Mouse (Mus musculus) mature B cell (primary cell): ENCODE results near the gene Shisa8.
"Not testable (repeated sequence)": the region's sequence is repeated elsewhere in the genome, so short reads cannot be mapped to it uniquely, and the experiment has no call there.

Experiments used
- in situ Hi-C: fragments of 300-500 bp; cut with MboI; formaldehyde crosslinking; loops from 2 replicates; pipeline ENCODE4 v1.14.3; 2019

The Shisa8 gene

DNA sequence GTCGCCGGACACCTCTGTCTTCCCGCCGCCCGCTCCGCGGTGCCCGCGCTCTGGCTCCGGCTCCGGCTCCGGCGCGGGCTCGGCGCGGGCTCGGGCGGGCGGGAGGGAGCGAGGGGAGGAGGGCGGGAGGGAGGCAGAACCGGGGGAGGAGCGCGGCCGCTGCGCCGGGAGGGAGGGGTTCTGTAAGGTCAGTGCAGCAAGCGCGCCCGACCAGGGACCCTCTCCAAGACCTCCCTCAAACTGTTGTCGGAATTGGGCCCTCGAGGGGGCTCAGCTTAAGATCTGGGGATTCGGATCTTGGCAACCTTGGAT is at the start of gene Shisa8:
Gene Shisa8, minus strand, starts transcription at position 64 of the 312 bp plus-strand sequence.
- in situ Hi-C loops: no loop called here

DNA sequence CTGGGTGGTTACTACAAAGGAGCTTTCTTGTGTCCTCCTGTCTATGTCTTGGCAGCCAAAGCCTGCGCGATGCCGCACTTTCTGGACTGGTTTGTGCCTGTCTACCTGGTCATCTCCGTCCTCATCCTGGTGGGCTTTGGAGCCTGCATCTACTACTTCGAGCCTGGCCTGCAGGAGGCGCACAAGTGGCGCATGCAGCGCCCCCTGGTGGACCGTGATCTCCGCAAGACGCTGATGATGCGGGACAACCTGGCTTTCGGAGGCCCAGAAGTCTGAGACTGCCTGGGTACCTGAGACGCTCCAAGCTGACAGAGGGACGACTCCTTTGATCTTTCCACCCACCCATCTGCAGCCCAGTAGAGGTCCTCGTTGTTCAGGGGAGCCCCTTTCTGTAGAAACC is 46.9 kb upstream of the Shisa8 start:
- in situ Hi-C loops: no loop called here

DNA sequence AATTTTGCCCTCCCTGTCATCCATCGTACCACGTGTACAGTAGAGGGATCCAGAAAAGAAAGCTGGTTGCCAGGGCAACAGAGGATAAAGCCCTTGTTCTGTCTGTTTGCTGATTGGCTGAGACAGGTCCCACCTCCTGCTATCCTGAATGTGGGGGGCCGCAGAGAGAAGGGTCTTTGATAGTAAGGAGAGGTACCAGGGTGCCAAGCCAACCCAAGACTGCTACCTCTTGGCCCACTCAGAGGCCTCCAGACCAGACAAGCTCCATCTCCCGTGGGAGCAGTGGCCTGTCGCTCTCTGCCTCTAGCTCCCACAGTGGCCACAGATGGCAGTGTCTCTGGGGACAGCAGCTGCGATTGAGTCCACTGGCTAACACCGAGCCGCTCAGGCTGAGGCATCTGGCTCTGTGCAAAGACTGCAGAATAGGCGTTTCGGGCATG is 43.3 kb upstream of the Shisa8 start:
- in situ Hi-C loops: no loop called here

DNA sequence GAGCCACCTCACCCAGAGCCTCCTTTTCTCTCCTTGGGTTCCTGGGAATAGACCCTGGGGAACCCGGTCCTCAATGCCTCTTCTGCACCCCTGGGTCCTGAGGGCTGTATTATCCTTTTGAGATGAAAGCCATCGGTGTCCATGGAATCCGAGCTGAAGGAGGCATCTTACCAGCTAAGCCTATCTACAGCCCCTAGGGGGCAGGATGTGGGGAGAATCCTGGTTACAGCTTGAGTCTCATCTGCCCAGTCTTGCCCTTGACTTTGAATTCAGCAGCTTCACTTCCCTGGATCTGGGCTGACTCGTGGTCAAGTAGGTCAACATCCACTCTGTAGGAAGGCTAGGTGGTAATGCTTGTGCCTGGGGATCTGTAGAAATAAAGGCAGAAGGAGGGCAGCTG is 42.6 kb upstream of the Shisa8 start:
- in situ Hi-C loops: no loop called here

DNA sequence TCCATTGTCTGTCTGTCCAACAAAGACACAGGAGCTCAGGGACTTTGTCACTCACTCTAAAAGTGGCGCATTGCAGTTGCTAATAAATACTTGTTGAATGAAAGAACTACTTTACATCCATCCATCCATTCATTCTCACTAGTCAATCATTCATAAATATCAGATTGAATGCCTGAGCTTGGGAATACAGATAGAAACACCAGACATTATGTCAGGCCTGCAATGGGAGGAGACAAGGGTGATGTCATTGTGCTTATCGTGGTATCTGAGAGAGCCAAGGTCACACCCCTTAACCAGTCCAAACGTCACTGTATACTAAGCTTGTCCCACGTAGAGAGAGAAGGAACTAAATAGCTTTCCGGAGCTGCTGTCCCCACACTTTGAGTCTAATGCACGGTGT is 39.5 kb upstream of the Shisa8 start, which contains the start of gene 1500009C09Rik:
Gene 1500009C09Rik, plus strand, starts transcription at position 301 of the 400 bp plus-strand sequence.
- in situ Hi-C loops: no loop called here

GRCm38 (mm10) chr15:82251579-82251978 is 39.0 kb upstream of the Shisa8 start:
- in situ Hi-C loops: no loop called here

DNA sequence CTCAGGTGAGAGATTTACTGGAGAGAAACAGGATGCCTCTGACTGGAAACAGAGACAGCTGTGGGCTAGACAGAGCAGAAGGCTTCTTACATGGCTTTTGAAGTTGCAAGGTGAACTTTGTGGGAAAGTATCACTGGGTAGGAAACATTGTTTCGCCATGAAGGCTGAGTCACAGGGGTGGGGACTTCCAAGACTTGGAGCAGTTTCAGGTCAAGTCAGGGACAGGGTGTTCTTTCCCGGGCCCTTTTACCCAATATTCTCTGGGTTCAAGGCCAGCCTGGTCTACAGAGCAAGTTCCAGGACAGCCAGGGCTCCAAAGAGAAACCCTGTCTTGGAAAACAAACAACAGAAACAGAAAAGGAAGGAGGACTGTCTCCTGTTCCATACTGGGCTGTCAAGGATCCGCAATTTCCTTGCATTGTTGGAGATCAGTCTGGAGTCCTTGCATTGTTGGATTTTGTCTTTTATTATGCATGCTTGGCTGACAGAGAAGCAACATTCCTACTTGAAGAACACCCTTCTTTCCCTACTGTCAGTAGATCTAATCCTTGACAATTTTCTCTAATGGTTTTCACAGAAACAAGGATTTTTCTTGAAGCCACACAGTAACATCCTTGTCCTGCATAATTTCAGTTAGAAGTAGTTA is 34.6 kb upstream of the Shisa8 start:
- in situ Hi-C loops: no loop called here

DNA sequence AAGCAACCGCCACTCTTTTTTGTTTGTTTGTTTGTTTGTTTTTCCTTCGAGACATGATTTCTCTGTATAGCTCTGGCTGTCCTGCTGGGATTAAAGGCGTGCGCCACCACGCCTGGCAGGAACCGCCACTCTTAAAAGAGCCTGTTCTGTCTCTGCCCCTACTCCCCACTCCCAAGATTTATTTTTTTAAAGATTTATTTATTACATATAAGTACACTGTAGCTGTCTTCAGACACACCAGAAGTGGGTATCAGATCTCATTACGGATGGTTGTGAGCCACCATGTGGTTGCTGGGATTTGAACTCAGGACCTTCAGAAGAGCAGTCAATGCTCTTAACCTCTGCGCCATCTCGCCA is 32.2 kb upstream of the Shisa8 start:
- in situ Hi-C loops: not testable (repeated sequence)

DNA sequence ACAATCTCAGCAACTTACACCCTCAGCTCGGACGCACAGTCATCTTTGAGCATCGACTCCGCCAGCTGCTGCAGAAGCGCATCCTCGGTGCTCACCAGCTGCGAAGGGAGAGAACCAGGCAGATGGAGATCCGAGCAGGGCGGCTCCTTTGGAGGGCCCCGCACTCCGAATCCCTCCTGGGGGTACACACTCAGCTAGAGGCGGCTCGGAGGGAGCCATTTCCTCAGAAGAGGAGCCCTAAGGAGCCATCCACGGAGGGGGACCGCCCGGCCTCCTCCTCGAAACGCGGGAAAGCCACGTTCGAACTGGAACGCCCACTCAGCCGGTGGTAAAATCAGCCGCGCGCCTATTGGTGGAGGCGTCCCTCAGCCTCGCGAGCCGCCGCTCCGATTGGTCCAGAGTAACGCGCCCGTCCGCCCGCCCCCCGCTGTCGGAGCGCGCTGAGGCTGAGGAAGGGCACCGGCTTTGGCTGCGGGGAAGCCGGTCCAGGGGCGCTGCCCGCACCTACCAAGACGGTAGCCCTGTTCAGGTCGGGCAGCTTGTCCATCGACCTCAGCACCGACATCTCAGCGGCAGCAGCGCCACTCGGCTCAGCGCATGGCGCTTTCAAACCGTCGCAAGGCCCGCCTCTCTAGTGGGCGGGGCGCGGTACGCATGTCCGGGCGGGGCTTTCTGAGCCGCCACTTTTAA is 31.6 kb upstream of the Shisa8 start, which contains the start of gene Cenpm:
Gene Cenpm, minus strand, starts transcription at position 634 of the 690 bp plus-strand sequence.
- in situ Hi-C loops: no loop called here

DNA sequence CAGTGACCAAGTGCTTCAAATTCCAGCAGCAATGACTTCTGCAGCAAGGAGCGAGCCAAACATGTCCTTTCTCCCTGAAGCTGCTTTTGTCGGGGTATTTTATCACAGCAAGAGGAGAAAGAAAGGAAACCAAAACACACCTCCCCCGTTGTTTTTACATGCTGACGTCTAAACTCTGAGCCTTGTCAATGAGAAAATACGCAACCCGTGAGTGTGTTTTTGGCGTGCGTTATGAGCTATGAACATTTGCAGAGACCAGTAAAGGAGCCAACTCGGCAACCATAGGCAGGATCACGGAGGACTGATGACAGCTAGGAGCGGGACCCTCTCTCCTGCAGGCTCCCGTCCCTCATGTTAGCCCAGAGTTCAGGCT is 31.1 kb upstream of the Shisa8 start:
- in situ Hi-C loops: no loop called here

GRCm38 (mm10) chr15:82243311-82243710 is 30.7 kb upstream of the Shisa8 start:
- in situ Hi-C loops: no loop called here

GRCm38 (mm10) chr15:82236565-82236964 is 23.9 kb upstream of the Shisa8 start:
- in situ Hi-C loops: no loop called here

DNA sequence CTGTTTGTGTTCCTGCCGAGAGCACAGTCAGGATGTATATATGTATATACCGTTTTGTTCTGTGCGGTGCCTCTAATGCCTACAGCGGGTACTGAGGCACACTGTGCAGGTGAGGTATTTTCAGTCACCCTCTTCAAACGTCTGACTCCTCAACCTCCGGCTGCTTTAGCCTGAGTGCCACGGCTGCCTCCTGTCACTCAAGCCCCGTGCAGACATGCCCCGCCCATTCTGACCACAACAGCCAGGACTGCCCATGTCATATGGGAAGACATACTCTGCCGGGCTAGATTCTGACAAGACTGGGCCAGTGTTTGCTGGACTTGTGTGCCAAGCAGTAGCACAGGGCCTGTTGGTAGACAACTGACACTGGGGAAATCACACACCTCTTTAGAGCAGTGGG is 23.0 kb upstream of the Shisa8 start:
- in situ Hi-C loops: no loop called here

- in situ Hi-C loops: no loop called here
These were observed 20.0 kb upstream of the Shisa8 start for GRCm38 (mm10) chr15:82232651-82233050.

GRCm38 (mm10) chr15:82231591-82232378 is 19.2 kb upstream of the Shisa8 start:
- in situ Hi-C loops: no loop called here

DNA sequence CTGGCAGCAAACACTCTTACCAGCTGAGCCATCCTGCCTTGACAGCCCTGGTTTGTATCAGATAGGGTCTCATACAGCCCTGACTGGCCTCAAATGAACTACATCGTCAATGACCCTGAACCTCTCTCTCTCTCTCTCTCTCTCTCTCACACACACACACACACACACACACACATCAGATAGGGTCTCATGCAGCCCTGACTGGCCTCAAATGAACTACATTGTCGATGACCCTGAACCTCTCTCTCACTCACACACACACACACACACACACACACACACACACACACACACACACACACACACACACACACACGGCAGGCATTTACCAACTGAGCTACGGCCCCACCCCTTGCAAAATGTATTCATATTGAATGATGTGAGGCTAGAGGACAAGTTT is 18.5 kb upstream of the Shisa8 start:
- in situ Hi-C loops: no loop called here

GRCm38 (mm10) chr15:82230098-82230611 is 17.5 kb upstream of the Shisa8 start:
- in situ Hi-C loops: no loop called here

DNA sequence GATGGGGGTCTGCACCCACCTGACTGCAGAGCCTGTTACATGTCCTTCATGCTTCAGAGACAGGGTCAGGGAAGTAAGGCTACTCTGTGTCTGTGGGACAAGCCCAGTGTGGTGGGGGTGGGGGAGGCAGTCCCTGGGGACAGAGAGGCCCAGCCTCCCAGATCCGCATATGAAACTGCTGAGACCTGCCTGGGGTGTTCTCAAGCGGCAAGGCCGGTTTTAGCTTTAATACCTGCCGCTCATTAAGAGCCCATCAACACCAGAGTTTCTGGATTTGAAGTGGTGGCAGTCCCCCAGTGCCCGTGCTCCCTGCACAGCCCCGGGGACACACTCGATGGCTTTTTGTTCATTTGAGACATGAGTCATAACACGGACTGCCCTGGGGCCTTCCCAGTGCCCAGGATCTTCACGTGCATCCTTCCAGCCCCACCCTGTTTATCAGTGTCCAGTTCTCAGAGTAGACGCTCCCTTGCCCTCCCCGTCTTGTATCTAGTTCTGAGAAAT is 17.0 kb upstream of the Shisa8 start:
- in situ Hi-C loops: loop anchor here (5.0 kb wide), 1 partner anchor 87 kb away; no protein-coding TSS in a partner anchor

- in situ Hi-C loops: loop anchor here (5.0 kb wide), 1 partner anchor 83 kb away; no protein-coding TSS in a partner anchor
These were observed 13.2 kb upstream of the Shisa8 start for GRCm38 (mm10) chr15:82225769-82226168.

DNA sequence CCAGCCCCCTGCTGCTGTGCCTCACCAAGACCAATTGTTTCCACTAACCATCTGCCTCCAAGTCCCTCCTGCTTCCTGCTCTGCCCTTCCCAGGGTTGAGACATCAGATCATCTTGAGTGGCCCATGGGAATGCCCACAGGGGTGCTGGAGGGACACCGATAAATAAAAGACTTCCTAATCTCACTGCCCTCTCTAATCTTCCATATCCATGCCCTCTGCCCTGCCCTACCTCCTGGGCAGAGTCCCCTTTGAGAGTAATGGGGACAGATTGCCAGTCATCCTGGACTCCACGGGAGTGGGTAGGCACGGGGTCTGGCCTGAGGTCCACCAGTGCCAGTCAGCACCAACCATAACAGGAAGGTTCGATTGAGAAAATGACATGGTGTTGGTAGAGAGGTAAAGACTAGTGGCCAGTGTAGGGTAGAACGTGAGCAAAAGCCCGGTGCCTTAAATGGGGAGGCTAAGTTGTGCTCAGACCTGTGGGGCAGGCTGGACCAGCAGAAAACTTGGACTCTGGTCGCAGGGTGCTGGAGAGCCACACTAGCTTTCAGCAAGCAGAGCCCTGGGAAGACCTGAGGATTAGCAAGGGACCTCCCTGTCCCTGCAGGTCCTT is 12.1 kb upstream of the Shisa8 start:
- in situ Hi-C loops: loop anchor here (5.0 kb wide), 1 partner anchor 82 kb away; no protein-coding TSS in a partner anchor

GRCm38 (mm10) chr15:82223657-82224601 is 11.3 kb upstream of the Shisa8 start, which contains the start of gene Tnfrsf13c:
TSS of gene Tnfrsf13c (minus strand) at chr15:82224369.
- in situ Hi-C loops: no loop called here
